Mouse (Mus musculus): ENCODE results near the gene Frmd4a. TPM values are rescaled to one million over a fixed set of nuclear protein-coding genes. Genes with fewer than 3 reads are reported as not detected.
"Not testable (repeated sequence)": the region's sequence is repeated elsewhere in the genome, so short reads cannot be mapped to it uniquely, and the experiment has no call there.

Frmd4a gene
- polyA plus RNA-seq, 1 experiment from 2014 or later: 39.5 TPM

DNA sequence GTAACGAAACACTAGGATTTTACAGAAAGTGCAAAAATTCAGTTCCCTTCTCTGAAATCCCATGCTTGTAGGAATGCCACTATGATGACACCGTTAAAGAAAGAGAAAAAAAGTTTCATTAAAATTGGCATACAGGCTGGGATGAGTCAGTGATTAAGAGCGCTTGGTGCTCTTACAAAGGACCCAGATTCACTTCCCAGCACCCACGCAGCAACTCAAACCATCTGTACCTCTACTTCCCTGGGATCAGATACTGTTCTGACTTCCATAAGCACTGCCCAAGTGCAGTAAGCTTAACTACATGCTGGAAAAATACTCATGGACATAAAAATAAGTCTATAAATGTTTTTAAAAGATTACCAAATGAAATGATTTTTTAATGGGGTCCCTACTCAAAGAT is 599.5 kb downstream of the Frmd4a start:
- no peak for ATAC-seq
- Histone ChIP-seq H3K4me2 (no peak overlapping the region), H3K9ac (no peak overlapping the region), H3K27me3 (no peaks in the 10 kb centered on the region), H3K9me3 (replicated peaks) (no peaks in the 10 kb centered on the region), H3K36me3 (ENCODE audit: poor library complexity, severe bottlenecking) (peaks cover 24% of the 10 kb centered on the region), H3K4me1 (no peaks in the 10 kb centered on the region), H3K27ac (no peak overlapping the region), H3K4me3 (no peak overlapping the region)
- WGBS: 87% methylated on average over 4 of the region's 4 CpGs

DNA sequence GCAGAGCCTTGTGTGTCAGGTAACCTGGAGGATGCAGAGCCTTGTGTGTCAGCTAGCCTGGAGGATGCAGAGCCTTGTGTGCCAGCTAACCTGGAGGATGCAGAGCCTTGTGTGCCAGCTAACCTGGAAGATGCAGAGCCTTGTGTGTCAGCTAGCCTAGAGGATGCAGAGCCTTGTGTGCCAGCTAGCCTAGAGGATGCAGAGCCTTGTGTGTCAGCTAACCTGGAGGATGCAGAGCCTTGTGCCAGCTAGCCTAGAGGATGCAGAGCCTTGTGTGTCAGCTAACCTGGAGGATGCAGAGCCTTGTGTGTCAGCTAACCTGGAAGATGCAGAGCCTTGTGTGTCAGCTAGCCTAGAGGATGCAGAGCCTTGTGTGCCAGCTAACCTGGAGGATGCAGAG is 601.6 kb downstream of the Frmd4a start:
- not testable (repeated sequence) for H3K4me1 ChIP-seq; H3K27me3 ChIP-seq; ATAC-seq; H3K9ac ChIP-seq; H3K4me3 ChIP-seq; H3K4me2 ChIP-seq; H3K27ac ChIP-seq; H3K9me3 ChIP-seq (replicated peaks)
- peaks cover 24% of the 10 kb centered on the region for H3K36me3 ChIP-seq (ENCODE audit: poor library complexity, severe bottlenecking)

GRCm38 (mm10) chr2:4619893-4620593 is 602.5 kb downstream of the Frmd4a start:
- H3K4me1 ChIP-seq: no peaks in the 10 kb centered on the region
- H3K27ac ChIP-seq: no peak overlapping the region
- 0 out of 2 replicates have a peak, but pooled peaks have one; percentile 27 for ATAC-seq
- no peak overlapping the region for H3K4me3 ChIP-seq
- H3K36me3 ChIP-seq (ENCODE audit: poor library complexity, severe bottlenecking): peaks cover 26% of the 10 kb centered on the region
- H3K4me2 ChIP-seq: no peak overlapping the region
- WGBS: 52% methylated on average over 6 of the region's 6 CpGs
- no peak overlapping the region for H3K9ac ChIP-seq
- no peaks in the 10 kb centered on the region for H3K9me3 ChIP-seq (replicated peaks)
- no peaks in the 10 kb centered on the region for H3K27me3 ChIP-seq

- Histone ChIP-seq H3K4me1 (no peaks in the 10 kb centered on the region), H3K4me2 (no peak overlapping the region), H3K36me3 (ENCODE audit: poor library complexity, severe bottlenecking) (peaks cover 26% of the 10 kb centered on the region), H3K9me3 (replicated peaks) (no peaks in the 10 kb centered on the region), H3K27ac (no peak overlapping the region), H3K4me3 (no peak overlapping the region), H3K9ac (no peak overlapping the region), H3K27me3 (no peaks in the 10 kb centered on the region)
- 75% methylated on average over 12 of the region's 12 CpGs for WGBS
- no peak for ATAC-seq
These were observed 603.3 kb downstream of the Frmd4a start for GRCm38 (mm10) chr2:4620640-4621401.

- WGBS: 73% methylated on average over 3 of the region's 3 CpGs
- H3K27ac ChIP-seq: no peak overlapping the region
- H3K9ac ChIP-seq: no peak overlapping the region
- H3K27me3 ChIP-seq: no peaks in the 10 kb centered on the region
- no peaks in the 10 kb centered on the region for H3K9me3 ChIP-seq (replicated peaks)
- H3K4me1 ChIP-seq: no peaks in the 10 kb centered on the region
- H3K4me2 ChIP-seq: no peak overlapping the region
- peaks cover 32% of the 10 kb centered on the region for H3K36me3 ChIP-seq (ENCODE audit: poor library complexity, severe bottlenecking)
- no peak overlapping the region for H3K4me3 ChIP-seq
- no peak for ATAC-seq
These were observed 604.0 kb downstream of the Frmd4a start for GRCm38 (mm10) chr2:4621471-4621985.

- Histone ChIP-seq H3K27ac (no peak overlapping the region), H3K4me3 (no peak overlapping the region), H3K36me3 (ENCODE audit: poor library complexity, severe bottlenecking) (peaks cover 60% of the 10 kb centered on the region), H3K4me1 (no peaks in the 10 kb centered on the region), H3K9me3 (replicated peaks) (no peaks in the 10 kb centered on the region), H3K9ac (no peak overlapping the region), H3K4me2 (no peak overlapping the region), H3K27me3 (no peaks in the 10 kb centered on the region)
- WGBS: 91% methylated on average over 3 of the region's 3 CpGs
- ATAC-seq: no peak
These were observed 609.4 kb downstream of the Frmd4a start for GRCm38 (mm10) chr2:4626911-4627310.

DNA sequence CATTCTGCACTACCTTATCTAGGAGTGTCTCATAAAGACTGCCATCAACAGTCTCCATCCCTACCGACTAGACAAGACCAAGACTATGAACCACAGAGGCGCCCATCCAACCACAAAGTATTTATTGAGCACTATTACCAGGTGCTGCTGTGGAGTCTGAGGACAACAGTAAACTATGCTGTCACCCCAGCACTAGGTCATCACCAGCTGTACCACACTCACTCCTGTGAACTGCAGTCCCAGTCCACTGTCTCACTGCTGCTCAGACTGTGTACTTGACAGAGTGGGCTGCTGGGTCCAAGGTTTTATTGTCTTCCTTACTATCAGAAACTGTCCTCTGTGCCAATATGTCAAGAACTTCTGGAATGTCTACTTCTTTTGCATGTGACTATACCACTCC is 611.4 kb downstream of the Frmd4a start:
- no peaks in the 10 kb centered on the region for H3K4me1 ChIP-seq
- ATAC-seq: no peak
- WGBS: 95% methylated on average over 2 of the region's 2 CpGs
- H3K27me3 ChIP-seq: no peaks in the 10 kb centered on the region
- no peaks in the 10 kb centered on the region for H3K9me3 ChIP-seq (replicated peaks)
- no peak overlapping the region for H3K27ac ChIP-seq
- H3K4me3 ChIP-seq: no peak overlapping the region
- H3K4me2 ChIP-seq: no peak overlapping the region
- no peak overlapping the region for H3K9ac ChIP-seq
- peaks cover 62% of the 10 kb centered on the region for H3K36me3 ChIP-seq (ENCODE audit: poor library complexity, severe bottlenecking)

- Histone ChIP-seq H3K9me3 (replicated peaks) (no peaks in the 10 kb centered on the region), H3K4me1 (no peaks in the 10 kb centered on the region), H3K36me3 (ENCODE audit: poor library complexity, severe bottlenecking) (peaks cover 60% of the 10 kb centered on the region), H3K4me3 (no peak overlapping the region), H3K27ac (no peak overlapping the region), H3K27me3 (no peaks in the 10 kb centered on the region), H3K4me2 (no peak overlapping the region), H3K9ac (no peak overlapping the region)
- WGBS: 95% methylated on average over 11 of the region's 11 CpGs
- no peak for ATAC-seq
These were observed 612.0 kb downstream of the Frmd4a start for GRCm38 (mm10) chr2:4629470-4629869.

DNA sequence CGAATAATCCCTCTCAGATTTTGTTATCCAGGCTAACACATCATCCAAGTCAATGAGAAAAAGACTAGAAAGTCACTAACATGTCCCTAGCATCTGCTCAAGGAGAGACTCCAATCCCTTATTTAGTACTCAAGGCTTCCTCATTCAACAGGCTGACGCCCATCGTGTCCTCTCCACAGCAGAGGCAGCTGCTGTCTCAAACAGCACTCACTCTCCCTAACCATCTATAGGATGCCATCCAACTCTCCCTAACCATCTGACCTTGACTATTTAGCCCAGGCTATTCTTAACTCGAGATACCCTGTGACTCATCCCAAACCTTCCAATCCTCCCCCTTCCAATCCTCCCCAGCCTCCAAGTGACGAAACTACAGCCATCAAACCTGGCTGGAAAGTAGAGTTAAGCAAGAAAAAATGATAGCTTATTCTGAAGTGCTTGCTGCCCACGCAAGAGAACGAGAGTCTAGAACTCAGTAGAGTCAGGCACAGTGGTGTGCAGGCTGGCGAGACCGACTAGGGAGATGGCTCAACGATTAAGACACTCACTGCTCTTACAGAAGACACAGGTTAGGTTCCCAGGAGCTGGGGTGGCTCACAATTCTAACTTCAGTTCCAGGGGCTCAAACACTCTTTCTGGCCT is 612.8 kb downstream of the Frmd4a start:
- no peak for ATAC-seq
- no peaks in the 10 kb centered on the region for H3K4me1 ChIP-seq
- no peaks in the 10 kb centered on the region for H3K27me3 ChIP-seq
- whole genome bisulfite sequencing: 95% methylated on average over 10 of the region's 10 CpGs
- H3K4me3 ChIP-seq: no peak overlapping the region
- no peaks in the 10 kb centered on the region for H3K9me3 ChIP-seq (replicated peaks)
- H3K36me3 ChIP-seq (ENCODE audit: poor library complexity, severe bottlenecking): peaks cover 68% of the 10 kb centered on the region
- no peak overlapping the region for H3K9ac ChIP-seq
- no peak overlapping the region for H3K27ac ChIP-seq
- no peak overlapping the region for H3K4me2 ChIP-seq

DNA sequence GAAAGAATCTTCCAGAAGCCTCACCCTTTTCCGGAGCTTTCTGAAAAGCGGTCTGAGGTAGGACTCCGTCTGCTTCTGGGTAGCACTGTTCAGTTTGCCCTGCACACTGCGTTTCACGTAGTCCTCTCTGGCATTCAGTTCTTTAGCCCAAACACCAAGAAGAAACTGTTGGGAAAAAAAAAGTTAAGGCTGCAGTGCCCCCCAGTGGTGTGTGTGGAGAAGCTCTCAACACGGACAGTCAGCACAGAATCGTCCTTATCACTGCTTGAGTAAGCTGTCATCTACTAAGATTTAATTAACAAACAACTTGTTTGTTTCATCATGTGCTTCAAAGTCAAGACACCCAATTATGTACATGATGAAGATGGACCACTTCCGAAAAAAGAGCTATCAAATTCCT is 618.3 kb downstream of the Frmd4a start:
- ATAC-seq: no peak
- 89% methylated on average over 8 of the region's 8 CpGs for WGBS
- Histone ChIP-seq H3K9ac (no peak overlapping the region), H3K4me3 (no peak overlapping the region), H3K27ac (no peak overlapping the region), H3K4me2 (no peak overlapping the region), H3K9me3 (replicated peaks) (no peaks in the 10 kb centered on the region), H3K4me1 (no peaks in the 10 kb centered on the region), H3K36me3 (ENCODE audit: poor library complexity, severe bottlenecking) (peaks cover 82% of the 10 kb centered on the region), H3K27me3 (no peaks in the 10 kb centered on the region)

DNA sequence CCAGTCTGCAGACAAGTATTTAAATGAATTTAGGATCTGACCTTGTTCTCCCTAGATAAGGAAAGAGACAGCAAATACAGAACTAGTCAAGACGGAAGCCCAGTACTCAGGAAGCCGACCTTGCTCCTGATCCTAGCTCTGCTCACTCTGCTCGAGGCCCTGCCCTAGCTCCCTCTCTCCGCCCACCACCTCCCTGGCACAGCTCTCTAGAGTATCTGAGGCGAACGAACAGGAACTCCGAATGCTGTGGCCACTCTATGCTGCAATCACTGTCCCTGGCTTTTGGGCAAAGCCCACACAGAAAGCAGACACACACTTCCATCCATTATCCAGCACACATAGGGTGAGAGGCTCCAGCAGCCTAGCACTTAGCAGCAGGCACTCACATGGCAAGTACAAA is 619.1 kb downstream of the Frmd4a start:
- peaks cover 83% of the 10 kb centered on the region for H3K36me3 ChIP-seq (ENCODE audit: poor library complexity, severe bottlenecking)
- no peaks in the 10 kb centered on the region for H3K27me3 ChIP-seq
- 89% methylated on average over 7 of the region's 7 CpGs for WGBS
- ATAC-seq: no peak
- no peak overlapping the region for H3K4me2 ChIP-seq
- H3K27ac ChIP-seq: no peak overlapping the region
- no peak overlapping the region for H3K9ac ChIP-seq
- no peak overlapping the region for H3K4me3 ChIP-seq
- no peaks in the 10 kb centered on the region for H3K9me3 ChIP-seq (replicated peaks)
- no peaks in the 10 kb centered on the region for H3K4me1 ChIP-seq

- Histone ChIP-seq H3K4me3 (no peak overlapping the region), H3K9me3 (replicated peaks) (no peaks in the 10 kb centered on the region), H3K36me3 (ENCODE audit: poor library complexity, severe bottlenecking) (peaks cover 86% of the 10 kb centered on the region), H3K27ac (no peak overlapping the region), H3K4me1 (no peaks in the 10 kb centered on the region), H3K4me2 (no peak overlapping the region), H3K27me3 (no peaks in the 10 kb centered on the region), H3K9ac (no peak overlapping the region)
- ATAC-seq: no peak
- 89% methylated on average over 3 of the region's 3 CpGs for WGBS
These were observed 620.7 kb downstream of the Frmd4a start for GRCm38 (mm10) chr2:4638189-4638588.

Data from forebrain, embryonic 13.5 days (tissue).